ENCODE assay signal across 20 mouse cellular contexts in the genomic region with DNA sequence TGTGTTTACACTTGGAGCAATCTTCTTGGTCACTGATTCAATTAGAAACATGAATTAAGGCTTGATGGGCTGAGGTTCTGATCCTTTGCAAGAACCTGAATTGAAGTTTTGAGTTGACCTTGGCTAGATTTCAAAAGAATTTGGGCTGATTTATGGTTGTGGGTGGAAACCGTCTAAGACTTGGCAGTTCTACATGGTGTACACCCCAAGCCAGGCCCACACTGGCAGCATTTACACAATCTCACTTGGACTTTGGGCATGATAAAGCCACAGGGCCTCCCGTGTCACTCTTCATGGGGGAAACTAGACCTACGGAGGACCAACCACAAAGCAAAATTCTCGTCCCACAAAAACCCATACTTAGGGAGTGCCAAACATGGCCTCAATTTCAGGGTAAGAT.
DNase-seq lines count a peak whose midpoint lies in the region; ATAC-seq lines count a peak whose summit lies in the region.
"Had no signal": no experiment of that assay in that cellular context is flagged by ENCODE, and none has a peak within 500 bp of the region (broad histone marks: within the 10 kb centered on the region; RNA-seq: fewer than 3 reads in every experiment).

No protein-coding gene starts in this region.

- no peak overlapping the region for H3K4me2 ChIP-seq in embryonic facial prominence, embryonic 15.5 days (replicated peaks)
- H3K4me2 ChIP-seq in liver, embryonic 11.5 days, result no peak overlapping the region
- no peak overlapping the region for H3K4me2 ChIP-seq in forebrain, embryonic 12.5 days
- H3K4me2 ChIP-seq: heart, embryonic 15.5 days; hindbrain, embryonic 13.5 days; intestine, embryonic 15.5 days; kidney, embryonic 15.5 days; midbrain, embryonic 15.5 days had no signal

- no peaks in the 10 kb centered on the region for H3K9me3 ChIP-seq in heart, embryonic 10.5 days
- H3K9me3 ChIP-seq in embryonic facial prominence, embryonic 15.5 days (replicated peaks), result no peaks in the 10 kb centered on the region
- no peaks in the 10 kb centered on the region for H3K9me3 ChIP-seq in liver, embryonic 11.5 days (ENCODE audit: control insufficient read depth, low read length)
- H3K9me3 ChIP-seq in forebrain, embryonic 12.5 days, result no peaks in the 10 kb centered on the region
- H3K9me3 ChIP-seq: heart, embryonic 15.5 days; hindbrain, embryonic 13.5 days; intestine, embryonic 15.5 days; kidney, embryonic 15.5 days; megakaryocyte, embryonic 14.5 days; midbrain, embryonic 15.5 days had no signal

- H3K4me3 ChIP-seq in heart, embryonic 10.5 days, result no peak overlapping the region
- no peak overlapping the region for H3K4me3 ChIP-seq in embryonic facial prominence, embryonic 15.5 days (replicated peaks)
- no peak overlapping the region for H3K4me3 ChIP-seq in liver, embryonic 11.5 days (ENCODE audit: low read depth, low read length)
- H3K4me3 ChIP-seq in forebrain, embryonic 12.5 days (replicated peaks), result no peak overlapping the region
- H3K4me3 ChIP-seq: heart, embryonic 15.5 days; hindbrain, embryonic 13.5 days; intestine, embryonic 15.5 days; kidney, embryonic 15.5 days; megakaryocyte, embryonic 14.5 days; midbrain, embryonic 15.5 days had no signal

- no peak overlapping the region for H3K27ac ChIP-seq in heart, embryonic 10.5 days
- no peak overlapping the region for H3K27ac ChIP-seq in embryonic facial prominence, embryonic 15.5 days (replicated peaks)
- no peak overlapping the region for H3K27ac ChIP-seq in liver, embryonic 11.5 days (ENCODE audit: low read depth, low read length)
- no peak overlapping the region for H3K27ac ChIP-seq in forebrain, embryonic 12.5 days
- H3K27ac ChIP-seq: heart, embryonic 15.5 days; hindbrain, embryonic 13.5 days; intestine, embryonic 15.5 days; kidney, embryonic 15.5 days; liver, embryonic 14.5 days; midbrain, embryonic 15.5 days; stomach, postnatal 0 days had no signal

- 85% methylated on average over 4 of the region's 4 CpGs for WGBS in heart, embryonic 10.5 days
- WGBS in embryonic facial prominence, embryonic 15.5 days, result 76% methylated on average over 4 of the region's 4 CpGs
- 77% methylated on average over 4 of the region's 4 CpGs for WGBS in liver, embryonic 11.5 days
- 91% methylated on average over 4 of the region's 4 CpGs for WGBS in forebrain, embryonic 12.5 days

- DNase-seq in heart, adult 18-20 months, result peak; percentile 34 to 36
- no peak for DNase-seq in heart, embryonic 10.5 days (ENCODE audit: low spot score)
- DNase-seq in adipocyte (ENCODE audit: low spot score), result peak; percentile 75
- no peak for DNase-seq in left cerebral cortex, adult 9 months (ENCODE audit: low spot score in 2 of 2)
- DNase-seq in liver, embryonic 11.5 days (ENCODE audit: low spot score), result no peak
- DNase-seq: cerebellum, adult 9-10 months; gastrocnemius, postnatal 25 days; layer of hippocampus, postnatal 36 days; right cerebral cortex, postnatal 14 days had no signal

- no peaks in the 10 kb centered on the region for H3K4me1 ChIP-seq in heart, embryonic 10.5 days
- no peaks in the 10 kb centered on the region for H3K4me1 ChIP-seq in embryonic facial prominence, embryonic 15.5 days
- H3K4me1 ChIP-seq in liver, embryonic 11.5 days (replicated peaks; ENCODE audit: control insufficient read depth, insufficient read depth, low read length), result no peaks in the 10 kb centered on the region
- H3K4me1 ChIP-seq in forebrain, embryonic 12.5 days, result no peaks in the 10 kb centered on the region
- H3K4me1 ChIP-seq: hindbrain, embryonic 13.5 days; intestine, embryonic 15.5 days; kidney, embryonic 15.5 days; midbrain, embryonic 15.5 days had no signal

- peaks cover 73% of the 10 kb centered on the region for H3K36me3 ChIP-seq in heart, embryonic 10.5 days
- H3K36me3 ChIP-seq in embryonic facial prominence, embryonic 15.5 days, result peaks cover 68% of the 10 kb centered on the region
- H3K36me3 ChIP-seq in liver, embryonic 11.5 days (ENCODE audit: control insufficient read depth, insufficient read depth, low read length), result no peaks in the 10 kb centered on the region
- H3K36me3 ChIP-seq in forebrain, embryonic 12.5 days (replicated peaks), result peaks cover 31% of the 10 kb centered on the region
- H3K36me3 ChIP-seq: midbrain, embryonic 15.5 days had no signal

- H3K27me3 ChIP-seq in heart, embryonic 10.5 days (ENCODE audit: insufficient read depth, poor library complexity, severe bottlenecking), result no peaks in the 10 kb centered on the region
- H3K27me3 ChIP-seq in embryonic facial prominence, embryonic 15.5 days, result no peaks in the 10 kb centered on the region
- no peaks in the 10 kb centered on the region for H3K27me3 ChIP-seq in liver, embryonic 11.5 days (replicated peaks; ENCODE audit: control insufficient read depth, insufficient read depth, low read length)
- H3K27me3 ChIP-seq in forebrain, embryonic 12.5 days, result no peaks in the 10 kb centered on the region
- H3K27me3 ChIP-seq: heart, embryonic 15.5 days; hindbrain, embryonic 13.5 days; intestine, embryonic 15.5 days; kidney, embryonic 15.5 days; midbrain, embryonic 15.5 days had no signal

- no peak overlapping the region for H3K9ac ChIP-seq in embryonic facial prominence, embryonic 15.5 days
- H3K9ac ChIP-seq in liver, embryonic 11.5 days (ENCODE audit: low read depth, low read length), result no peak overlapping the region
- no peak overlapping the region for H3K9ac ChIP-seq in forebrain, embryonic 12.5 days
- H3K9ac ChIP-seq: heart, embryonic 15.5 days; hindbrain, embryonic 13.5 days; intestine, embryonic 15.5 days; kidney, embryonic 15.5 days; liver, embryonic 14.5 days; midbrain, embryonic 15.5 days had no signal

- peak; percentile 73 for ATAC-seq in embryonic facial prominence, embryonic 15.5 days (ENCODE audit: insufficient number of reproducible peaks, low FRiP score, low TSS enrichment, low read depth)
- ATAC-seq in megakaryocyte progenitor cell, adult 5-6 weeks (replicated peaks; ENCODE audit: poor library complexity), result peak; percentile 72
- ATAC-seq in liver, embryonic 11.5 days (replicated peaks; ENCODE audit: low FRiP score), result no peak
- ATAC-seq in forebrain, embryonic 12.5 days (ENCODE audit: low FRiP score), result no peak
- ATAC-seq: intestine, embryonic 15.5 days; midbrain, embryonic 15.5 days had no signal

Comparison
In these comparisons a context has a peak if more than half of its experiments do, and no peak if none do; other contexts are left out.
1. DNase-seq: peak in heart, adult 18-20 months (2 of 2) and adipocyte (single experiment); none in heart, embryonic 10.5 days (single experiment), left cerebral cortex, adult 9 months (0 of 2) and liver, embryonic 11.5 days (single experiment).
2. ATAC-seq: peak in embryonic facial prominence, embryonic 15.5 days (single experiment) and megakaryocyte progenitor cell, adult 5-6 weeks (single experiment); none in liver, embryonic 11.5 days (single experiment) and forebrain, embryonic 12.5 days (single experiment).